Mouse (Mus musculus) left cerebral cortex, adult 8-10 months (tissue): ENCODE measurements around the gene Cd163l1. TPM values are rescaled to one million over a fixed set of nuclear protein-coding genes. Genes with fewer than 3 reads are reported as not detected.

Source experiments
- DNase-seq, 2 experiments: peaks; one replicate each; pipeline ENCODE4 v3.0.0; 2022; ENCODE audit warnings: low spot score in 2 of 2
- total RNA-seq, 4 experiments: library from RNA; stranded (reverse); gene quantifications; 2 replicates each; pipeline ENCODE4 v1.2.4; 2022

Cd163l1 gene
- total RNA-seq, 4 experiments from 2014 or later = 0.09 TPM; not detected in 3

- DNase-seq = no peak
Measured at GRCm38 (mm10) chr7:140219268-140219667, 1.2 kb downstream of the Cd163l1 start.

DNA sequence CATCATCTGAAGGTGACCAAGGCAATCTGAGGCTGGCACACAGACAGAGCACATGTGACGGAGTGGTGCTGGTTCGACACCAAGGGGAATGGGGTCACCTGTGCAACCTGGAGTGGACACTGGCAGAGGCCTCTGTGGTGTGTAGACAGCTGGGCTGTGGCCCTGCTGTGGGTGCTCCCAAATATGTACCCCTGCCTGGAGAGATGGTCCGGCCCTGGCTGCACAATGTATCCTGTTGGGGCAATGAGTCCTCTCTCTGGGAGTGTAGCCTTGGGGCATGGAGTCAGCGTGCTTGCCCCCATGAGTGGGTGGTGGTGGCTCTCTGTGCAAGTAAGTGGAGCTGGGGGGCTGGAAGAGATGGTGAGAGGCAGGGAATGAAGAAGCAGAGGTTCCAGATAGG, 2.3 kb downstream of the Cd163l1 start:
- no peak for DNase-seq

DNA sequence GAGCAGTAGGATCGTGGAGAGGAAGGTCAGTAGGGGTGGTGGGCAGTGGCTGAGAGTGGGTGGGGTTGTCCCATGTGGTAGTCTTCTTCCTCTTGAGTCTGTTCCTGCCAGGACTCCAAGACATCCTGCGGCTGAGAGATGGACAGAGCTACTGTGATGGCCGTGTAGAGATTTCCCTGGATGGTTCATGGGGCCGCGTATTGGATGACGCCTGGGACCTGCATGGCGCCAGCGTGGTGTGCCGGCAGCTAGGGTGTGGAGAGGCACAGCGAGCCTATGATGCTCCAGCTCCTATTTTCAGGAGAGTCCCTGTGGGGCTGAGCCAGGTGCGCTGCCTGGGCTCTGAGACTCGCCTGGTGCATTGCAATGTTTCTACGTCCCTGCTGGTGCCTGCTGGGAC, 6.1 kb downstream of the Cd163l1 start:
- no peak for DNase-seq

- DNase-seq = no peak
Measured at GRCm38 (mm10) chr7:140228476-140228875, 10.4 kb downstream of the Cd163l1 start.

DNA sequence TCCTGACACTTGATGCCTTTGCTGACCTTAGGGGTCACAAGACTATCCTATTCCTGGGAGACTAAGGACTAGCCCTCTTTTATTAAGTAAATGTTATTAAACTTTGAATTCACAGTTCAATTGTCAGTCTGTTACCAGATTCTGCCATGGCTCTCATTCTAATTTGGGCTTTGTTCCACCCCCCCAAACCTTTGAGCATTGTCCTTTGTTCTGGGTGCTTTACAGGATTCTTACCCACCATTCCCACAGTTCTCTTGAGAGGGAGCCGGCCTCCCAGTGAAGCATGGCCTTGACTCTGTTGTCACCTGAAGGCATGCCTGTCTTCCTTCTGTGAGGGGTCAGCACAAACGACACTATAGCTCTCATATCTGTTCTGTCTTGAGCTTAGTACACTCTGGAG, 13.0 kb downstream of the Cd163l1 start:
- no peak for DNase-seq

DNA sequence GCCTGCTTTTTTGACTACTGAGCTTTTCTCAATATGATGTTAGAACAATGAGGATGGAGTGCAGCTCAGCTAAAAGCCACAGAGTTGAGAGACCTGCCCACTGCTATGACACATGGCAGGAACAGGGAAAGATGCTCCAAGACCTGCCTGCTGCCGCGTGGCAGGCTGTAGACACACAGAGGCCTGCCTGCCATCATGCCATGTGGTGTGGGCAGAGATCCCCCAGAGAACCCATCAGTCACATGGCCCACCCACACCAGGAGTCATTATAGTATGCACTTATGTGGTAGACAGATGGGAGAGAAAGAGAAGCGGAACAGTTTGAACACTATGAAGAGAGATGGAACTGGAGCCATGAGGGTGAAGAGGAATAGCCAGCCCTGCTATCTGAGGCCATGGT, 15.6 kb downstream of the Cd163l1 start:
- DNase-seq = no peak

GRCm38 (mm10) chr7:140247216-140247615, 29.1 kb downstream of the Cd163l1 start, which contains the start of gene 5830411N06Rik:
TSS of gene 5830411N06Rik (plus strand) at chr7:140247284.
- no peak for DNase-seq

DNA sequence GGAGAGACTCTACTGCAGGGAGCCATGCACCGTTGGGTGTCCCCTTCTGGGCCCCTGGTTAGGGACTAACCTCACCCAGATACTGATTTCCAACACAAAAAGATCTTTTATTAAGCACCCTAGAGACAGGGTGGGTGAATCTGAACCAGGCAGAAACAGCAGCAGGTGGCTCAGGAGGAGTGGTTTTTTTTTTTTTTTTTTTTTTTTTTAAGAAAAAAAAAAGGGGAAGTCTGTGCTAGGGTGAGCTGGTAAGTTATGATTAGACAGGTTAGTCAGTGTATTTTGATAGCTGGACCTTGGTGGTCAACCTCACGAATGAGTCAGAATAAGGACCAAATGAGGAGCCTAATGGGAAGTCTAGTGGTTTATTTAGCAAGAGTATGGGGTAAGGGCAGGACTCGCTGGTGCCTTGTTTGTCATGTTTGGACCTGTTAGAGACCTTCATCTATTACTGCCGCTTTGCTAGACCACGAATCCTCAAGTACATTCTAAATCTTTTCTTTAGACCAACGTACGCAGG, 35.8 kb downstream of the Cd163l1 start:
- DNase-seq = no peak

Other genes with a start within 250 kb of the Cd163l1 start
- 1 to 10 TPM; 1.1 to 1.7 (median 1.2) TPM for gene 6430531B16Rik, start 239.5 kb upstream of the Cd163l1 start, total RNA-seq
- 1 to 10 TPM; 1.1 to 3.6 (median 1.9) TPM for gene Adam8, start 225.7 kb upstream of the Cd163l1 start, total RNA-seq
- gene Zfp511, start 181.9 kb upstream of the Cd163l1 start, total RNA-seq = 10 to 100 TPM; 19.6 to 28.2 (median 23.3) TPM
- 10 to 100 TPM; 36.6 to 44.2 (median 42.8) TPM for gene Tubgcp2, start 181.6 kb upstream of the Cd163l1 start, total RNA-seq
- gene Msx3, start 169.2 kb upstream of the Cd163l1 start, total RNA-seq = under 1 TPM in 2 of 4 experiments, not detected in 2; 0.14 to 0.19 TPM
- gene Caly, start 135.7 kb upstream of the Cd163l1 start, total RNA-seq = 100 to 1,000 TPM; 184 to 218 (median 213) TPM
- not detected for gene Prap1, start 124.9 kb upstream of the Cd163l1 start, total RNA-seq
- 10 to 100 TPM; 45.1 to 51.0 (median 49.0) TPM for gene Fuom, start 115.8 kb upstream of the Cd163l1 start, total RNA-seq
- gene Paox, start 102.5 kb upstream of the Cd163l1 start, total RNA-seq = 1 to 10 TPM; 6.7 to 7.9 (median 7.3) TPM
- gene Echs1, start 101.8 kb upstream of the Cd163l1 start, total RNA-seq = 10 to 100 TPM; 56.9 to 64.5 (median 59.3) TPM
- 10 to 100 TPM; 22.1 to 31.4 (median 27.4) TPM for gene Mtg1, start 80.7 kb upstream of the Cd163l1 start, total RNA-seq
- 100 to 1,000 TPM; 121 to 142 (median 130) TPM for gene Sprn, start 63.4 kb upstream of the Cd163l1 start, total RNA-seq
- not detected for gene Olfr522, start 53.5 kb upstream of the Cd163l1 start, total RNA-seq
- gene Olfr523, start 45.0 kb upstream of the Cd163l1 start, total RNA-seq = under 1 TPM in 2 of 4 experiments, not detected in 2; 0.11 to 0.16 TPM
- not detected for gene Olfr524, start 12.3 kb upstream of the Cd163l1 start, total RNA-seq
- gene 5830411N06Rik, start 29.0 kb downstream of the Cd163l1 start, total RNA-seq = under 1 TPM in 2 of 4 experiments, not detected in 2; 0.17 to 0.32 TPM
- gene Olfr525, start 102.6 kb downstream of the Cd163l1 start, total RNA-seq = not detected
- gene Olfr527, start 115.8 kb downstream of the Cd163l1 start, total RNA-seq = not detected
- not detected for gene Olfr60, start 143.4 kb downstream of the Cd163l1 start, total RNA-seq
- gene Olfr530, start 158.1 kb downstream of the Cd163l1 start, total RNA-seq = not detected
- not detected for gene Olfr531, start 184.7 kb downstream of the Cd163l1 start, total RNA-seq
- gene Olfr532, start 203.4 kb downstream of the Cd163l1 start, total RNA-seq = not detected
- not detected for gene Olfr533, start 245.1 kb downstream of the Cd163l1 start, total RNA-seq